Mouse (Mus musculus): Measurements from ENCODE around the gene Itprip.
A peak's percentile ranks its signal among the peaks of the same experiment; 100 is the strongest.

The Itprip gene

DNA sequence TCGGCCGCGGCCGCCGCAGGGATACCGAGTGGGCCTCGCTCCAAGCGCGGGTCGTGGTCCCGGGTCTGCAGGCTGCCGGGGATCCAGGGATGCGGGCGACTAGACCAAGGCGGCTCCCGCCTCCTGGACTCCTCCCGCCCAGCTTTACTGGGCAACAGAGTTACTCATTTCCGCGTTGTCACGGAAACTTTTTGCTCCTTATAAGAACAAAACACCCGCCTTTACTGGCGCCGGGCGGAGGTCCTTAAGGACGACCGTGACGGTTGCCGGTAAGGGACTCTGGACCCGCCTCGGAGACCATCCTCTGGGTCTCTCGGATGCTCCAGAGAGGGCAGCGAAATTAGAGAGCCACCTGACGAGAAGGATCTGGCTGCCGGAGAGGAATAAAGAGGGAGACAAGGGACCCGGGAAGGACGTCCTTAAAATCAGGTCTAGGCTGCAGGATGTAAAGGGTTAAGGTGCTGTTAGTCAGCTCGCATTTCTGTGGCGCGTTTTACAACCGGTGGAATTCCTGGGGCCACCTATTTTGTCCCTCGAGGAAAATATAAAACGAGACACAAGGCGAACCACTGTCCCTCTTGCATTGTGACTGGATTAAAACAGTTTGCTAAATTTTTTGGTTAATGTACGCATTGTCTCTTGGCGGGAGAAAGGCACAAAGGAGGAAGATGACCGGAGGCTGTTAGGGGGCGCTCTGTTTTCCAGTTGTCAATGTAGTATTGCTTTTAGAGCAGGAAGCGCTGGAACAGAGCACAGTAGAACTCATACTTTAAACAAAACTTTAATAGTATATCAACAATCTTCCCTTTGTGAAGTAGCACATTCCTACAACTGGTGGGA is at the start of gene Itprip, which contains the start of gene Cfap43:
Gene Itprip, minus strand, starts transcription at position 174 of the 840 bp plus-strand sequence.
Gene Cfap43, minus strand, starts transcription at position 162 of the 840 bp plus-strand sequence.
- peak; percentile 90 for DNase-seq

DNA sequence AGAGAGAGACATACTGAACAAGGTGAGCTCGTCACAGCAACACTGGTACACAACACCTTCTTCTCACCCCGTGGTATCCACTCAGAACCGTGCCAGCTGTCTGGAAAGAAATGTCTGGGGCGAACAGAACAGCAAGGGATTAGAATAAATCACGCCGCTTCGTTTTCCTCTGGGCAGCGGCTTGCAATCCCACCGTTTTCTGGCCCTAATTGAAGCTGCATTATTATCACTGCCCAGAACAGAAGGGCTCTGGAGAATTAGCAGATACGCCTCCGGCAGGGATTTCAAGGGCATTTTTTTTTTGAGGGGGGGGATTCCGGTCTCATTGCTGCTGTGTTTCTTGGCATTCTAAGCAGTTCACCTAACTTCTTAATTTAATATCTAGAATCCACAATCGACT is 39.1 kb upstream of the Itprip start:
- DNase-seq = no peak

DNA sequence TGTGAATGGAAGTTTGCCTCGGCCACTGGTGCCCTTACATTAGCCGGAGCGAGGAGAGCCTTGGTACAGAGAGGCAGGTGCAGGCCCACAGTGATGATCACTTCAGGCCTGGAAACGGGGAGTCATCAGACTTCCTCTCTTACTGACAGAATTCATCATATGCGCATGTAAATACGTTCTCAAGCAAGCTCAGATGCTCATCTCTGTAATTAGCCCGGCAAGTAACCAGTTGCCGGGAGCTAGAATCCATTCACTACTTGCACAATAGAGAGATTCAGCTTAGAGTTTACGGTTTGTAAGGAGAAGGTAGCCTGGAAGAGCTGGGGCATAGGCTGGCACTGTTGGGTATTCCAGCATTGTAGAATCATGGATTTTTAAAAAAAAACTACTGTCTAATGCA is 34.1 kb upstream of the Itprip start:
- no peak for DNase-seq

DNA sequence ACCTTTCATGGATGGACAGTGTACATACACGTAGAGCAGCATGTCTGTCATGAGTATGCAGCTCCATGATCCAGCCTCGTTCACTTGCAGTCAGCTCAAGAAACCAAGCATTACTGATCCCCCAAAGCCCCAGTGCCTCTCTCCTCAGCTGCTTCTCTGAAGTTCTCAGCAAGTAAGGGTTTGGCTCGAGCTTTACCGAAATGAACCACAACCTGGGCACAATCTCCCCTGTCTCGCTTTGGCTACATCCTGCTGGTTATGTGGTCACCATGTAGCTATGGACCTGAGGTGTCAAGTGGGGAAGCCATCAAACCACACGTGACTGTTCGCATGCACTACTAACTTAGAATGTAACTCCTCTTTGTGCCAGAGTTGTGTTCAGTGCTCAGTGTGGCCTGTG is 31.8 kb upstream of the Itprip start:
- DNase-seq = no peak

DNA sequence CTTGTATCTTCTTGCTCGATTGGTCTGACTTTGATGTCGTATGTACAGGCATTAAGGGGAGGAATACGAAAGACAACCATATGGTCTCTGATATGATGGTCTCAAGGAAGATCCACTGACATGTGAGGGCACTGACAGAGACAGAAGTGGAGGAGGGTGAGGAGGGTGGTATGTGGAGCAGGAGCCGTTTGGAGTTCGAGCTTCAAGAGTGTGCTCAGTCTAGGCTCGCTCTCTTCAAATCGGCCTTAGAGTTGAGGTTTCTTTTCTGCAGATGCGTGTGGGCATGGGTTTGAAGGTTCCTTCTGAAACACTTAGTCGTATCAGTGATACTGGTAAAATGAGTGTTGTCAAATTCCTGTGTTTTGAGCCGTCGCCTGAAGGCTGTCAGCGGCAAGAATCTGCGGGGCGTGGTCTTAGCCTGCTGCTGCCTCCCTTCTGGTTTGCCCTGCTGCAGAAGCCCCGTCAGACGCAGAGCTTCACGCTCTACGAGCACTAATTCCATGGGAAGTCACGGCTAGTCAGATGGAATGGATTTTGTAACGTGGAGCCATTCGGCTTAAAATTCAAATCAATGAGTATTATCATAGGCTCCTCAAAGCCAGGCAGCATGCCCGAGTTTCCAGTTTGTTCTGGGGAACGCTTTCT is 27.8 kb upstream of the Itprip start:
- no peak for DNase-seq

DNA sequence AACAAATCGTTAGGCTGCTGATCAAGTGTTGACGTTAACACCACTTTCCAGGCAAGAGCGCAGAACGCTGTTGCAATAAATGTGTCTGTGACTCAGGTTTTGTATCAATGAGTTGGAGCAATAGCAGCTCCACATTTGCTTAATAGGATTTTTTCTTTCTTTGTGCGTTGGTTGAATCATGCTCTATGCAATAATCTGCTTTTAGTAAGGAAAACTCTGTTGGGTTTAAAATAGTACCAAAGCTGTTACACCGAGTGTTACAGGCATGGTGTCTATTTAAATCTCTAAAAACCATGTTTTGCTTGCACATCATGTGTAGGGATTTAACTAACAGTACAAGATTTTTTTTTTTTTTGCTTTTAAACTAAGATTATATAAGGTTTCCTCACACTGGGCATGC is 20.3 kb upstream of the Itprip start:
- DNase-seq = no peak

DNA sequence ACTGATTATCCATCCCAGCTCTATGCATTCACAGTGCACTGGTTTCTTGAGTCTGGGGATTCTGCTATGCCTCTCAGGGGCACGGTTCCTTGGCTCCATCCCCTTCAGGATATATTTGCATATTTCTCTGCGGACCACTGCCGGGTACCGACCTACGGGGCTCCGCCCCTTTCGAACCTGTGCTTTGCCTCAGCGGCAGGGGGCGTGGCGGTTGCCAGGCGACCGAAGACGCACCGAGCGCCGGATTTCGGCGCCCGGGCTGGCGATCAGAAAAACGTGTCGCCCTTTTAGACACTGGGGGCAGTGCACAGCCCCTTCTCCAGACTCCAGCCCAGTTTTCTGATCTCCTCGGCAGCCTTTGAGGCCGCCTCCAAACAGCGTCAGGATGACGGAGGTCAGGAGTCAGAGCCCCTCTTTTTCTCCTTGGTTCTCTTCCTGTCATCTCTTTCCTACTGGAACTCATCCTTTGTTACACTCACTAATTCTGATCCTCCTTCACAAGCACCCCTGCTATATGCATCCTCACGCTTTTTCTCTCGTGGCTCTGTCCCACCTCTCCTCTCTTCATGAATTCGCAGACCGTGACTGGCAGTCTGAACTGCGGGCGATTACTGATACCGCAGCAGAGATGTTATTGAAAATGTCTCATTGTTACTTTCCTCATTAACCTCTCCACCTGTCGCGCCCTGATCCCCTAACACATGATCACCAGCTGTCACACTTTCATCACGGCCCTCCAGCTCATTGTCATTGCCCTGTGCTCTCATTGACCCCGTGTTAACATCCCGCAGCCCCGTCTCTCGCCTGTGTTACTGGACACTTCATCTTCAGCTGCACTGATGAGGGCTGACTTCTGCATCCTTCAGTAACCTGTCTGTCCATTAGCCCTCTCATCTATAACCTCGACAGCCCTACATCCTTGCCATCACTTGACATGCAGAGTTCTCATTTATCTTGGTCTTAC is 18.6 kb upstream of the Itprip start, which contains the start of gene Cfap58:
Gene Cfap58, plus strand, starts transcription at position 233 of the 964 bp plus-strand sequence.
- DNase-seq = peak; percentile 67

DNA sequence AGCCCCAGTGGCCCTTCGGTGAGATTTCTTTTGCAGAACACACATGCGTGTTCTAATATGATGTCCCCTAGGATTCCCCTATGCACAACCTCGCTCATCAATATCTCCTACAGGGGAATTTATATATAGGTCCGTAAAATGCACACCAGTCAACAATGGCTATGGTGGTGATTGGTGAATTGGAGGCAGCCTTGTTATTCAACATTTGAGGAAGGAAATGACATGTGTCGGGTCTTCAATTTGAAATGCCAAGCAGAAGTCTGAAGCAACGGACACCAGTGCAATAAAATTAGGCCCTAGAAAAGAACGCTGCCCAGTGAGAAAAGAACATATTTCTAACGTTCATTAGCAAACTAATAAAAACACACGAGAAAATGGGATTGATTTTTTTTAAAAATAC is 17.8 kb upstream of the Itprip start:
- DNase-seq = no peak

DNA sequence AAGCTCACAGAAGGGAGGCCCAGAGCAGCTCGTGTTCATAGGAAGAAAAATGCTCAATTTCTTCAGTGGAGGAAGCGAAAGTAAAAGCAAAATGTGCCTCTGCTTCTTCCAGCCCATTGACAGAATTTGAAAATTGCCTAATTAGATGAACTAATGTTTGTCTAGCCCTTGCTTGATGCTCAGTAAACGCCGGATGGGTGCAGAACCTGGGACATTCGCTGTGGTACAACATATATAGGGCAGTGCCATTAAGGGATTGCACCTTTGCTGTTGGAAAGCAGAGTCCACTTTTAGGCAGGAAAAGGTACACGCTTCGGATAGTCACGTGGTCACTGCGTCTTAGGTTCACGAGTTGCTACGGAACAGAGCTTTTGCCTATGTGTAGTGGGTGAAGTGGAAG is 17.4 kb upstream of the Itprip start:
- no peak for DNase-seq

DNA sequence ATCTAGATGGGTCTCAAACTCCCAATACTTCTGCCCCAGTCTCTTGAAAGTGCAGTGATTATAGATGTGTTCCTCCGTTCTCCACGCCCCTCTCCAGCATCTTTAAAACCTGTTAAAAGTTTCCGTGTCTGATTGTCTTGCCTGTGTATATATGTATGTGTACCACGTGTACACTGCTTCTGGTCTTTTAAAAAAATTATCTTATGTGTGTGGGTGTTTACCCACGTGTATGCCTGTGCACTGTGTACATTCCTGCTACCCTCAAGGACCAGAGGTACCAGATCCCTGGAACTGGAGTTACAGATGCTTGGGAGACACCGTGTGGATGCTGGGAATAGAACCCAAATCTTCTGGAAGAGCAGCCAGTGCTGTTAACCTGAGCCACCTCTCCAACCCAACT is 16.4 kb upstream of the Itprip start:
- no peak for DNase-seq

DNA sequence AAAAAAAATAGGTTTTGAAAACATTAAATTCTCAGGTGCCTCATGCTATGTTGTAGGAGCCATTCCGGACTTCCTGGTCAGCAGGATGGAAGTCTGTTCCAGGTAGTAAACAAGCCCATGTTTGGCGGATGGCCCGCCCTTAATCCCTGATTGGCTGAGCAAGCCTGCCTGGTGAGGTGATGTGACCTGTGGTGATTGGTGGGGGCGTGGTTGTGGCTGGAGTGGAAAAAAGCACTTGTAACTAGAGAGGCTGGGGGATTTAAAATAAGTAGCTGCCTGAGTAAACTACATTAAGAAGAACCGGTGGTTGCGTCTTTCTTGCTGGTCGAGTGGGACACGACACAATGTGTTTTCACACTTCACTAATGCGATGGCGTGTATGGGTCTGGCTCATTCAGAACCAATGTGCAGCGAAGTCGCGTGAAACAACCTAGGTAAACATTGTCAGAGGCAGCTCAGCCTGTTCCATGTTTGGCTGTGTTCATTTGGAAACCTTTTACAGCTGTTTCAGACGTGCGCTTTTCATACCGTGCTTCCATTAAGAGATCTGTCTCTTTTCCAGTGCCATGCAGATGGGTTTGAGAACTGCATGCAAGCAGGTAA is 15.6 kb upstream of the Itprip start:
- no peak for DNase-seq

DNA sequence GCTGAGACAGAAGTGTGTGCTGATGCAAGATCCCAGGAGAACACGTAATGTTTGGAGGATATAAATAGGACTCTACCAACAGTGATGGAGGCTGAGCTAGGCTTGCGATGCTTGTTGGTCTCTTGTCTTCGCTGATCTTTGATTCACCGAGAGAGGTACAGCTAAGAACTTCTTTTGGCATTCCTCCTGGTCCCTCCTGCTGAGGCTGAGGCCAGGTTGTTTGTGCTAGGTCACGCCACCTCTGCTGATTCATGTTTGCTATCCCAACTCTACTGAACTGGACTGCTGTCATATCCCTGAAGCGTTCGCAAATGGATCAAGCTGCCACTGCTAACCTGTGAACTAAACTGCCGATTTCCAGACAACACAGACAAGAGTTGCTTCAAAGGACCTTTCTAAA is 15.0 kb upstream of the Itprip start:
- no peak for DNase-seq

DNA sequence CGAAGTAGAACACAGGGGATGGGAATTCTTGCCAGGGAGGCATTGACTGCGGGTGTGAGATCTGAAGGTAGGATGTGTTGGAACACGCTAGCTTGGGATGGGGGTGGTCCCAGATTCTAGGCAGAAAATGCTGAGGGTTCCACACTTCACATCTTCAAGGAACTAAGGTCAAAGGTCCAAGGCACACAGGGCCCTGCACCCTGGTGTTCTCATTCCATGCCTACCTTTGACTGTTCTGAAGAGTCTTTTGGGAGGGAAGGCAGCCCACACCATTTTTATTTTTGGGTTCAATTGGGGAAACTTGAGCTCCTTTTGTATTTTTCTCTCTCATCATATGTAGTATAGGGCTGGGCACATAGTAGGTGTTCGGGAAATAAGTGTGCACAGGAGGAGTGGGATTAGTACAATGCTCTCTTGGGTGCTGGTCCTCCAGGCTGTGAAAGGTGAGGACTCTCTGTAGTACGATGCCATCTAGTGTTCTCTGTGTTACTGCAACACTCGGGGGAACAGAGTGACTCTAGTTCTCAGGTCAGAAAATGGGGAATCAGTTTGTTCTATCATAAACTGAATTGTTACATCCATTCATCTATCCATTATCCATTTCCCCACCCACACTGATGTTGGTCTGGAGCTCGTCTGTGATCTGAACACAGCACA is 13.0 kb upstream of the Itprip start:
- peak; percentile 60 for DNase-seq

DNA sequence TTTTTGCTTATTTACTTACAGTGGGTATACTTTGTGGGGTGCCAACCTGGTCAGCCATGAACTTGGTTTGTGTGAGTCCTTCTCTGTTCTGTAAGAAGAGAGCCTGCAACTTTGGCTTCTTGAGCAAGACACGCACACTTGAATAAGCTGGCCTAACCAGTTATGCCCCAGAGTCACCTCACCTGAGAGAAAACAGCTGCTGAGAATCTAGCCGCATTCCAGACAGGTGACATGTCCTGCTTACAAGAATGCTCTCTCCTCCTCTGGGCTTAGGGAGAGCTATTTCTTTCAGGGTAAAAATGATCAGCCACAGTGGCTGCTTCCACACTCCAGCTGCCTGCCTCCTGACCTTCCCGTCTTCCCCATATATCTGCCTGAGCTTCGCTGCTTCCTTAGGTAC is 9.9 kb upstream of the Itprip start:
- no peak for DNase-seq

DNA sequence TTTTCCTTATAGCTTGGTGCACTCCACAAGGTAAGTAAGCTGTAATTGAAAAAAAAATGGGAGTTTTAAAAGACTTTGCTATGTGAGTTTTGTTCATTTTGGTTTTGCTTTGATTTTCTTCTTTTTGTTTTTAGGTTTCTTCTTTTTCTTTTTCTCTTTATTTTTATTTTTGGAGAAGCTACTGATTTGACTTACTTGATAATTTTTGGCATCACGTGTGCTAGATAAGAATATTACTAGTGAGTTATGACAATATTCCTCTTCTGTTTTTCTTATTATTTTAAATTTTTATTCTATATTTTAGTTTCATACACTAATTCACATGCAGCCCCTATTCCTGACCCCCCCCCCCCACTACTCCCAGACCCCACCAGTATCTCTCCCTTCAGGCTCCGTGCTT is 7.9 kb upstream of the Itprip start:
- no peak for DNase-seq

DNA sequence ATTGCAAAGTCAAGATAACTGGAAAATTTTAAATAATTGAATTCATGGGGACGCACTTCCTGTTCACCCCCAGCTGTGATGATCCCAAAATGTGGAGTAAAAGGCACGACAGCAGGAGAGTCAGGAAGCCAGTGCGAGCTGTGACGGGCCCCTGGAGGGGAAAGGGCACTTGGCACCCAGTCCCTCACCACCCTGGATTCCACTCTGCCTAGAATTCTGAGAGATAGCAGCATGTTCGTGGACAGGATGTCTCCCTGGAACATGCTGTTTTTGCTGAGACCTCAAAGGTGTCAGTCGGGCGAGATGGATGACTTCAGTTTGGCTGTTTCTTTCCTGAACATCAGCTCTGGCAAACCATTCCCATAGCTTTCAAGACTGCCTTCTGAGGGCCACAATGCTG is 6.7 kb upstream of the Itprip start:
- DNase-seq = peak; percentile 67

DNA sequence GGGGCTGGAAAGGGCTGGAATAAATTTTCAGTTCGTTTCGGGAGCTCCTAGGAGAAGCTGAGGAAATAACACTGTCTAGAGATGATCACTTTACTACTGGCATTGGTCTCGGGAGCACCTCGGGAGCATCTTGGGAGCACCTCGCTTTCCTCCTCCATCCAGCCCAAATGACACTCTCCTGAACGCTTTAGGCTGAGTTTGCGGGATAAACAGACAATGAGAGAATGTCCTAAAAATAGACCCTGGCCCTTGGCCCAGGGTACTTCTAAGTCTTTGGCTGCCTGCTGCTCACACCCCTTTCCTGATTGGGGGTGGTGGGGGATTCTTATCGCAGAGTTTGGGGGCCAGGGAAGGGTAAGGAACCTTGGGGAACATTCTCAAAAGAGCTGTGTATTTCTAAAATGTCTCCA is 872 bp upstream of the Itprip start:
- peak; percentile 68 for DNase-seq

DNA sequence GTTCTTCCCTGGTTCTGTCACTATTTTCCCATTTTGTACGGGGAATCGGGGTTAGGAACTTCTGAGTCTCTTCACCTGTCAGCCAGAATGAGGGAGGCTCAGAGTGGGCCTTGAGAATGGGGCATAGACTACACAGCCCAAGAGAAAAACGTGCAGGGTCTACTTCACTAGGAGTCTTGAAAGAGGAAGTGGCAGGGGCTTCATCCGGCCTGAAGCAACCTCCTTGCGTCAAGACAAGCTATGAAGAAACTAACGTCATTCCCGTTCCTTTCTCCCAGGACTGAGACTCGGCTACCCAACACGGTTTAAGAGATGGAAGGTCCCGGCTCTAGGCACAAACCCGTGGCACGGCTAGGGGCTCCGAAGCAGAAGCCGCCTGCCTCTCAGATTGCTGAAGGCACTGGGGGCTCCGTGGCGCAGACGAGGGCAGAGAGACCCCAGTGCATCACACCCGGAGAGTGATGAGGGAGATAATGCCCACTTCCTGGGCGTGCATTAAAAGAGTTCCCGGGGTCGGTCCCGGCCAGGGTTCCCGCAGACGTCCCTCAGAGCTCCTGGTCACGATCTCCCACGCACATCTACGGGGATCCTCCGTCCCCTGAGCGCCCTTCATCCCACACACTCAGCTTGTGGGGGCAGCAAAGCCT is 521 bp downstream of the Itprip start:
- peak; percentile 37 for DNase-seq

DNA sequence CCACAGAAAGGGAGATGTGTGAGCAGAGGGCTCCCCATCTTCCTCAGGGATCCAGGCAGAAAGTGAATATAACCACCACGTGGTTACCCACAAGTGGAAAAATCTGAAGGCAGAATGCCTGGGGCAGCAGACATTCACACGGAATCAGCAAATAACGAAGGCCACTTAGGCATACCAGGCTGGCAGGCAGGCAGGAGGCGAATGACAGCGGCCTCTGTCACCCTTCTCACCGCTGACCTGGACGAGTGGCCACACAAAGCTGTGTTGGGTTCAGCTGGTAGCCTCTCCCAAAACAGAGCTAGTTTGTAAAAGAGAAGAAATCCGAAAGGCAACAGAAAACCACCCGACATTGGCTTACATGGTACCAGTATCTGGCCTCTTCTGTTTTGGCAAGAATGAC is 1.1 kb downstream of the Itprip start:
- no peak for DNase-seq

DNA sequence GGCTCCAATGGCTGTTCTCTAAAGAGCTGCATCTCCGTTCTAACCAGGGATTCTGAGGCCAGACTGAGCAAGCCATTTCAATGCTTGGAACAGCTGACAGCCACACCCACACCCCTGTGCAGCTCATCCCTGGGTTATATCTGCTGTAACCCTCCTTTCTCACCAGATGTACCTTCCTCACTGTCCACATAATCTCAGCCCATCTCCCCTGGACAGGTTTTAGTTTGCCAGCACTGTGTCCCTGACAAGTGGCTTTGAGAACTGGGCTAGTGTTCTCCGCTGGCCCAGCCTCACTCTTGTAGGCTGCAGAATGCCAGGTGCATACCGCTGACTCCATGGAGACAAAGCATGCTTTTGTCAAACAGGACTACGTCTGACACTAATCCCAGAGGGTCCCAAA is 1.7 kb downstream of the Itprip start:
- no peak for DNase-seq

DNA sequence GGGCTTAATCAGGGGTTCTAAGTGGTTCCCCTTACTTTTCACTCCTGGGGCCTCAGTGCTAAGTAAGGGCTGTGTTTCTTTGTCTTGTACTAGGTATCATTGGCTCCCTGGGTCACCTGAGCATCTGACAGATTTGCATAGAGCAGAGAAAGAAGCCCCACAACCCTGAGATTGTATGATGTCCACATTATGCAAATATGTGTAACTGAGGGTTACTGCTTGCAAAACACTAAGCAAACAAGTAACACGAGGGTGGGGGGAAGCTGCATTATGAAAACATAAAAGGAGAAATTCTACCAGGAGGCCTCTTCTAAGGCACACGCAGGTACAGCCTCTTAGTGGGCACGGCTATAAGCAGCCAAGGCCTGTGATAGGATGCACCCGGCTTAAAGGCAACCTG is 3.8 kb downstream of the Itprip start:
- DNase-seq = no peak

DNA sequence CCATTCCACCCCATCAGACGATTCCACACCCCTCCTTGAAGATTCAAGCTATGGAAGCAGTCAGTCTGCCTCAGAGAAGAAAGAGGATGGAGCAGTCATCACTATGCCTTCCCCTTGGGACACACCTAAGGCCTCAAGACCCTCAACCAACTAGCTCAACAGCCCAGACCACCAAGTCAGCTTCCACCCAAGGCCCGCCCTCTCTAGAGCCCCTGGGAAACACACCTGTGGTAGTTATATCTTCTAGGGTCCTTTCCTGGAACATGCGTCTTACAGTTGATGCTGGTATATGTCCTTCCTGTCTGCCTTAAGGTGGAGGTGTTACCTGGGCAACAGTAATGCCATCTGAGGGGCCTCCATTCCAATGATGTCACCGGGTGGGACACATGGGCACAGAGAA is 4.9 kb downstream of the Itprip start:
- DNase-seq = no peak

Measured in kidney, postnatal 14 days (tissue).